In the genomic region with DNA sequence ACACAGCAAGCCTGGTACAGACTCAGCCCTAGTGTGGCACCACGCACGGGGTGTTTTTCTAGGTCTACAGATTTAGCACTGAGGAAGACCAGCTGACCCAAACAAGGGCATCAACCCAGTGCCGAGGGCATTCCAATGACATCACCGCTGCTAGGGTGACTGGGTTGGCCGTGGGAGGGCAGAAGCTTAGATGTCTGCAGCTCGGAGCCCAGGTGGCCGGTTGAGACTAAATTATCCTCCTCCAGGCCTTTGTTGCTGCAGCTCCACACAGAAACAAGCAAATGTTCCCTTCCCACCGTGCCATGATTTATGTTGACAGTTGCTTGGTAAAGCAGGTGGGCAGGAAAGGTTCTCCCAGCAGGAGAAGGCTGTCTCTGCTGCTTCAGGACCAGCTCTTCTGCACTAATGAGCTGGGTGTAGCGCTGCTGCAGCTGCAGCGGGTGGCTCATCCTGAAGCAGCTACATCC, we compare ENCODE assay signal across 8 mouse cellular contexts.
DNase-seq lines count a peak whose midpoint lies in the region; ATAC-seq and TF ChIP-seq lines count a peak whose summit lies in the region.

No protein-coding gene starts in this region.

- no peak overlapping the region for H3K9ac ChIP-seq in heart, postnatal 0 days (replicated peaks; ENCODE audit: low read depth, low read length)
- H3K9ac ChIP-seq in midbrain, embryonic 15.5 days = no peak overlapping the region

- TF ChIP-seq EP300 in heart, postnatal 0 days (IDR thresholded peaks at IDR 0.05; ENCODE audit: low read depth) = no peak

- no peaks in the 10 kb centered on the region for H3K4me1 ChIP-seq in heart, postnatal 0 days (ENCODE audit: control insufficient read depth, insufficient read depth)
- 0 out of 2 replicates have a peak, but pooled peaks cover 4% of the 10 kb centered on the region for H3K4me1 ChIP-seq in midbrain, embryonic 15.5 days

- no peaks in the 10 kb centered on the region for H3K36me3 ChIP-seq in heart, postnatal 0 days (replicated peaks; ENCODE audit: control insufficient read depth, insufficient read depth, low read length)
- no peaks in the 10 kb centered on the region for H3K36me3 ChIP-seq in midbrain, embryonic 15.5 days (replicated peaks)

- H3K4me2 ChIP-seq in heart, postnatal 0 days (ENCODE audit: low read depth, low read length) = no peak overlapping the region
- no peak overlapping the region for H3K4me2 ChIP-seq in midbrain, embryonic 15.5 days

- H3K27me3 ChIP-seq in heart, postnatal 0 days (ENCODE audit: control insufficient read depth, insufficient read depth, low read length) = no peaks in the 10 kb centered on the region
- no peaks in the 10 kb centered on the region for H3K27me3 ChIP-seq in midbrain, embryonic 15.5 days (replicated peaks)

- ATAC-seq in cerebellum, adult (ENCODE audit: insufficient number of reproducible peaks, low FRiP score, low TSS enrichment) = peak; percentile 59
- ATAC-seq in heart, postnatal 0 days (ENCODE audit: insufficient read depth, low read depth) = peak; percentile 88
- no peak for ATAC-seq in midbrain, embryonic 15.5 days (replicated peaks)

- WGBS in heart, postnatal 0 days = 24% methylated on average over 10 of the region's 10 CpGs
- WGBS in midbrain, embryonic 15.5 days = 59% methylated on average over 10 of the region's 10 CpGs

- no peak for DNase-seq in cerebellum, adult 9-10 months
- peak; percentile 6 for DNase-seq in 3T3-L1 (ENCODE audit: low read depth, low spot score)
- peak; percentile 22 for DNase-seq in heart, postnatal 0 days (ENCODE audit: low spot score)
- peak; percentile 33 for DNase-seq in kidney, postnatal 10 days
- DNase-seq in layer of hippocampus, adult 9-10 months (ENCODE audit: low spot score) = no peak
- no peak for DNase-seq in lung, postnatal 25 days (ENCODE audit: low spot score)

- H3K9me3 ChIP-seq in heart, postnatal 0 days (replicated peaks; ENCODE audit: control insufficient read depth, low read length) = no peaks in the 10 kb centered on the region
- no peaks in the 10 kb centered on the region for H3K9me3 ChIP-seq in midbrain, embryonic 15.5 days

- H3K4me3 ChIP-seq in heart, postnatal 0 days (ENCODE audit: low read depth, low read length) = no peak overlapping the region
- H3K4me3 ChIP-seq in midbrain, embryonic 15.5 days = no peak overlapping the region

- TF ChIP-seq CTCF in heart, postnatal 0 days (IDR thresholded peaks at IDR 0.05; ENCODE audit: low read depth) = no peak

- H3K27ac ChIP-seq in heart, postnatal 0 days (ENCODE audit: low read depth) = no peak overlapping the region
- no peak overlapping the region for H3K27ac ChIP-seq in midbrain, embryonic 15.5 days

Comparison
In these comparisons a context has a peak if more than half of its experiments do, and no peak if none do; other contexts are left out.
1. DNase-seq: peak in 3T3-L1 (single experiment), heart, postnatal 0 days (single experiment) and kidney, postnatal 10 days (single experiment); none in cerebellum, adult 9-10 months (single experiment), layer of hippocampus, adult 9-10 months (single experiment) and lung, postnatal 25 days (single experiment).